Mouse (Mus musculus) olfactory bulb, adult 2 months (tissue): Measurements from ENCODE around the gene Btbd9.

Experiments used
- CTCF ChIP-seq: fragments of 200-500 bp; IDR thresholded peaks from 2 replicates; pipeline ENCODE4 v1.5.1; 2012; ENCODE audit warnings: low read depth, mild to moderate bottlenecking, low read length, moderate library complexity; ENCODE audit not compliant: insufficient read depth
- POLR2A ChIP-seq: fragments of 200-500 bp; IDR thresholded peaks from 2 replicates; pipeline ENCODE4 v1.6.1; 2012; ENCODE audit warnings: mild to moderate bottlenecking, low read depth, low read length, moderate library complexity; ENCODE audit not compliant: insufficient read depth

- TF ChIP-seq POLR2A: no peak
- TF ChIP-seq CTCF: no peak
Measured at GRCm38 (mm10) chr17:30253028-30253427, 323.3 kb downstream of the Btbd9 start.
